Mouse (Mus musculus): ENCODE results near the gene Fars2. TPM values are rescaled to one million over a fixed set of nuclear protein-coding genes. Genes with fewer than 3 reads are reported as not detected.

The Fars2 gene
- polyA plus RNA-seq, 1 experiment, result 123 TPM

DNA sequence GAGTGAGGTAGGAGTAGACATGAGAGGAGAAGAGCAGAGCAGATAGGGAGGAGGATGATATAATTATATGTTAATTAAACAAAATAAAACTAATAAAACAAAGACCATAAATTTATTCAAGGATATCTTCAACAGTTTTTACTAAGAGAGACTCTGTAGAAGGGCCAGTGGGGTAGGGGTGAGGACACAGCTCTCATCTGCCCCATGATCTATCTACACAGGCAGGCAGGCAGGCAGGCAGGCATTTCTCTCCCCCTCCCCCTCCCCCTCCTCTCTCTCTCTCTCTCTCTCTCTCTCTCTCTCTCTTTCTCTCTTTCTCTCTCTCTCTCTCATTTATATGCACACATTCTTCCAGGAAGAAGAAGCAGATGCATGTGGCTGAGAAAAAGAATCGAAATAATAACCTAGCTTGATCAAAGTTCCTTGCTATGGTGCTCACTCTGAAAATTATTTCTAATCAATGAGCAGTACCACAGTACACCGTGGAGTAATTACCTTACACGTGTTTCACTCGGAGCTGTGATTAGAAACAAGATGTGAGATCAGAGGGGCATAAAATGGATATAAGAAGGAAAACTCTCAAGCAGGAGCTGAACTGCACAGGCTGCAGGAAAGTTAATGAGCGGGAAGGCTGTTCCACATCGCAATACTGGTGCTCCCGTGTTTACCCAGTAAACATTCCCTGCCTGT, 312.4 kb downstream of the Fars2 start:
- Histone ChIP-seq H3K4me3 (ENCODE audit: control insufficient read depth, low read depth, low read length) (no peak overlapping the region), H3K4me1 (ENCODE audit: control insufficient read depth, insufficient read depth, low read length) (no peaks in the 10 kb centered on the region), H3K36me3 (ENCODE audit: control insufficient read depth, insufficient read depth, low read length) (no peaks in the 10 kb centered on the region), H3K27ac (ENCODE audit: control insufficient read depth, insufficient read depth, low read depth, low read length) (no peak overlapping the region), H3K27me3 (ENCODE audit: control insufficient read depth, insufficient read depth, low read length) (no peaks in the 10 kb centered on the region)
- TF ChIP-seq CTCF (IDR thresholded peaks at IDR 0.05; ENCODE audit: control insufficient read depth, insufficient read depth, insufficient replicate concordance, low read depth, low read length) (no peak), POLR2A (IDR thresholded peaks at IDR 0.05; ENCODE audit: control insufficient read depth, low read depth, low read length) (no peak)

DNA sequence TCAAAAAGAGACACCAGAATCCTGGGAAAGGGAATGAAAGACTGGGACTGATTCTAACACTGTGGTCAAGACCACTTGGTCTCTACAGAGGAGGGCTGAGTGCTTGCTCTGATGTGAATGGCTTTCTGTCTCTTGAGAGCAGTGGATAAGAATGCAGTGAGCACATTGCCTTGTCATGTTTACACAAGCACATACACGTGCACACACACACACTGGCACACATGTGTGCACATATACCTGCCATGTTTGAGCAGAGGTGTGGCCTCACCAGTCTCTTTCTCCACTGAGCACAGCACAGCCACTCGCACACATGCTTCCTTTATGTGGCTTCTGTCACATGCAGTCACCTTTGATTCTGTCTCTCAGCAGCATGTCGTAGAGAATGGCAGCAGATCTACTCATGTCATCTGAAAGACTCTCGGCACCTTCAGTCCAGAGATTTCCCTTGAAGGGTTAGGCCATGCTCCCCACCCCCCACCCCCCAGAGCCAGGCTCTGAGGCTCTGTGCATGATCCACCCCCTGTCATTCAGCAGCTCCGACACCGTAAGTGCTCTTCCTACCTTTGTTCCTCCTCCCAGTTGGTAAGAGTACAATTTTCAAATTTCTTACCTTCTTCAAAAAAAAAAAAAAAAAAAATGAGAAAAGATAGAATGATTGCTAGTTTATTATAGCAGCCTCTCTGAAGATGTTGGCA, 313.4 kb downstream of the Fars2 start:
- TF ChIP-seq POLR2A (IDR thresholded peaks at IDR 0.05; ENCODE audit: control insufficient read depth, low read depth, low read length) (no peak), CTCF (IDR thresholded peaks at IDR 0.05; ENCODE audit: control insufficient read depth, insufficient read depth, insufficient replicate concordance, low read depth, low read length) (no peak)
- Histone ChIP-seq H3K4me1 (ENCODE audit: control insufficient read depth, insufficient read depth, low read length) (no peaks in the 10 kb centered on the region), H3K36me3 (ENCODE audit: control insufficient read depth, insufficient read depth, low read length) (no peaks in the 10 kb centered on the region), H3K27ac (ENCODE audit: control insufficient read depth, insufficient read depth, low read depth, low read length) (no peak overlapping the region), H3K27me3 (ENCODE audit: control insufficient read depth, insufficient read depth, low read length) (no peaks in the 10 kb centered on the region), H3K4me3 (ENCODE audit: control insufficient read depth, low read depth, low read length) (no peak overlapping the region)

DNA sequence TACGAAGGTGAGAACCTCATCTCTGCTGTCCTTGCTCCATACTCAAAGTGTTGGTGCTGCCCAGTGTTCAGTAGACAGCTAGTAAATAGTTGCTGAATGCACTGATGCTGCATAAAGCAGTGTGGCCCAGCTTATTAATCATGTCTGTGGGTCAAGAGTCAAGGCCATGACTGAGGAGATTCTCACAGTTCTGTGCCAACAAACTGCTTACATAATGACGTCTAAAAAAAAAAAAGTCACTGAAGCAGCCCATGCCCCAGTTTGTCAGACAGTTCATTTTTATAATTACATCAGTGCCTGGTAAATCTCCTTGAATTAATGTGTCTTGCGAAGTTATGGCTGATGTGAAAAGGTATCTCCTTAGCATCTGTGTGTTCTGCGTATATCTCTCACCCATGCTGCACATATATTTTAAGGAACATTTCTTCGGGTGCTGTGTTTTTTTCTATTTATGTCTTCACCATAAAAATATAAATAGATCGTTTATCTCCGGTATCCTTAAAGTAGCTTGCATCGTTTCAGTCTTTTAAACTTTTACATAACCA, 314.8 kb downstream of the Fars2 start:
- H3K36me3 ChIP-seq (ENCODE audit: control insufficient read depth, insufficient read depth, low read length), result no peaks in the 10 kb centered on the region
- TF ChIP-seq CTCF (IDR thresholded peaks at IDR 0.05; ENCODE audit: control insufficient read depth, insufficient read depth, insufficient replicate concordance, low read depth, low read length) (no peak), POLR2A (IDR thresholded peaks at IDR 0.05; ENCODE audit: control insufficient read depth, low read depth, low read length) (no peak)
- no peaks in the 10 kb centered on the region for H3K4me1 ChIP-seq (ENCODE audit: control insufficient read depth, insufficient read depth, low read length)

DNA sequence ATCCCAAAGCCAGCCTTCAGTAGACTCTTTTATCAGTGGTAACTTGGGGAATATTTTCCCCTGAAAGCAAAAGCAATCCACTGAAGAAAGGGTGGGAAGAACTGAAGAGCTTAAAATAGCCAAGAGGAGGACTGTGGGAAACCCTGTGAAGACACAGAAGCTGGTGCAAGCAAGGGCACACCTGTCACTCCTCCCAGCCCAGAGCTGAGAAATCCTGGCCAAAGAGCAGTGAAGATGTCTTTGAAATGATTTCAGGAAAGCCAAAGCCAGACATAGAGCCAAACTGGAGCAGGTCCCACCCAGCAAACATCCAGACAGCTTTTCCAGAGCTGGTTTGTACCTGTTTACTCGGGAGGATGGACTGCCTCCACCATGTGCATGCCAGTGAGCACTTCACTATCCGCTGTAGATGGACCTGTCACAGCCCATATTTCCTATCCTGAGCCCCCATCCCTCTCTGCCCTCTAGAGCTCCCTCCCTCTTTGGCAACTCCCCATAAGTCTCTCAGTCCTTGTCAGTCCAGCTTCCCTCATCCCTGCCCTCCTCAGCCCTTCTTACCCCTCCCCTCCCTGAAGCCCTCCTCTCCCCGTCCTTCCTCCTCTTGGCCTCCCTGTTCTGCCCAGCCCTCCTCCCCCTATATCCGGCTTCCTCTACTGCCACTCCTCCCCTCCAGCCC, 327.7 kb downstream of the Fars2 start:
- Histone ChIP-seq H3K4me3 (ENCODE audit: control insufficient read depth, low read depth, low read length) (no peak overlapping the region), H3K36me3 (ENCODE audit: control insufficient read depth, insufficient read depth, low read length) (no peaks in the 10 kb centered on the region), H3K27ac (ENCODE audit: control insufficient read depth, insufficient read depth, low read depth, low read length) (no peak overlapping the region), H3K4me1 (ENCODE audit: control insufficient read depth, insufficient read depth, low read length) (no peaks in the 10 kb centered on the region), H3K27me3 (ENCODE audit: control insufficient read depth, insufficient read depth, low read length) (no peaks in the 10 kb centered on the region)
- TF ChIP-seq CTCF (IDR thresholded peaks at IDR 0.05; ENCODE audit: control insufficient read depth, insufficient read depth, insufficient replicate concordance, low read depth, low read length) (no peak), POLR2A (IDR thresholded peaks at IDR 0.05; ENCODE audit: control insufficient read depth, low read depth, low read length) (no peak)

More for the DNA sequence above, 314.8 kb downstream of the Fars2 start:
- peak overlapping the region; percentile 25; the same call in 1 of the 2 replicates for H3K4me3 ChIP-seq (ENCODE audit: control insufficient read depth, low read depth, low read length)
- no peaks in the 10 kb centered on the region for H3K27me3 ChIP-seq (ENCODE audit: control insufficient read depth, insufficient read depth, low read length)
- H3K27ac ChIP-seq (ENCODE audit: control insufficient read depth, insufficient read depth, low read depth, low read length), result no peak overlapping the region

DNA sequence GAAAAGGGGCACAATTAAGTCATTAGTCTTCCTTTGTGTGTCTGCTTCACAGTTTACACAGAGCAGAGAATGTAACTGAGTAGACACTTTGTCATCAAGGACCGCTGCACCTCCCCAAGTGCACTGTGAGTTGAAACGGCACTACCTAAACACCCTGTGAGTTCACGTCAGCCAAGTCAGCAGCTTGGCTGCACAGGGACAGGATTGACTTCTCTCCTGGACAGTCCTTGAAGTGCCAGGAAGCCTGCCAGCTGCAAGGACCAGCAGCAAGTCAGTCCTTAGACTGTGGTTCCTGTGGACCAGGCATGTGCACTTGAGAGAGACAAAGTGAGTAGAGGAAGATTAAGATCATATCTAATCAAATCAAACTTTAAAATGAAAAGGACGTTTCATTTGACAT, 330.7 kb downstream of the Fars2 start:
- no peaks in the 10 kb centered on the region for H3K4me1 ChIP-seq (ENCODE audit: control insufficient read depth, insufficient read depth, low read length)
- H3K36me3 ChIP-seq (ENCODE audit: control insufficient read depth, insufficient read depth, low read length), result no peaks in the 10 kb centered on the region
- no peak overlapping the region for H3K27ac ChIP-seq (ENCODE audit: control insufficient read depth, insufficient read depth, low read depth, low read length)
- H3K27me3 ChIP-seq (ENCODE audit: control insufficient read depth, insufficient read depth, low read length), result no peaks in the 10 kb centered on the region
- no peak overlapping the region for H3K4me3 ChIP-seq (ENCODE audit: control insufficient read depth, low read depth, low read length)
- TF ChIP-seq CTCF (IDR thresholded peaks at IDR 0.05; ENCODE audit: control insufficient read depth, insufficient read depth, insufficient replicate concordance, low read depth, low read length) (no peak), POLR2A (IDR thresholded peaks at IDR 0.05; ENCODE audit: control insufficient read depth, low read depth, low read length) (no peak)

DNA sequence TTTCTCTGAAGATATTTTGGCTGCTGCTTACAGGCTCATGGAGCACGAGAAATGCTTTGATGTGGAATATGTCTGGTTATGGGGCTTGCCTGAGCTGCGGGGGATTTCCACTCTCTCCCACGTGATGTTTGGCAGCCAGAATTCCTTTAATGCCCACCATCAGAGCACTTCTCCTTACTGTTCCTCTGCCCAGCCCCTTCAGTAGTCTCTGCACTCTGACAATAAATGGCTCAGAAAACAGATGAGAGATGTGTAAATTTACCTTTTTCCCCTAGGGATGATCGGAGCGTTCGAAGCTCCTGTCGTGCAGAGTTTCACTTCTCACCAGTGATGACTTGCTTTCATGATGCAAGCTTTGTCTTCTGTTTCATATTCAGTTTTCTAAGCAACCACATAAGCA, 331.4 kb downstream of the Fars2 start:
- no peak for TF ChIP-seq CTCF (IDR thresholded peaks at IDR 0.05; ENCODE audit: control insufficient read depth, insufficient read depth, insufficient replicate concordance, low read depth, low read length)
- no peak for TF ChIP-seq POLR2A (IDR thresholded peaks at IDR 0.05; ENCODE audit: control insufficient read depth, low read depth, low read length)
- no peaks in the 10 kb centered on the region for H3K36me3 ChIP-seq (ENCODE audit: control insufficient read depth, insufficient read depth, low read length)
- H3K4me3 ChIP-seq (ENCODE audit: control insufficient read depth, low read depth, low read length), result no peak overlapping the region
- no peaks in the 10 kb centered on the region for H3K4me1 ChIP-seq (ENCODE audit: control insufficient read depth, insufficient read depth, low read length)
- H3K27me3 ChIP-seq (ENCODE audit: control insufficient read depth, insufficient read depth, low read length), result no peaks in the 10 kb centered on the region
- H3K27ac ChIP-seq (ENCODE audit: control insufficient read depth, insufficient read depth, low read depth, low read length), result no peak overlapping the region

DNA sequence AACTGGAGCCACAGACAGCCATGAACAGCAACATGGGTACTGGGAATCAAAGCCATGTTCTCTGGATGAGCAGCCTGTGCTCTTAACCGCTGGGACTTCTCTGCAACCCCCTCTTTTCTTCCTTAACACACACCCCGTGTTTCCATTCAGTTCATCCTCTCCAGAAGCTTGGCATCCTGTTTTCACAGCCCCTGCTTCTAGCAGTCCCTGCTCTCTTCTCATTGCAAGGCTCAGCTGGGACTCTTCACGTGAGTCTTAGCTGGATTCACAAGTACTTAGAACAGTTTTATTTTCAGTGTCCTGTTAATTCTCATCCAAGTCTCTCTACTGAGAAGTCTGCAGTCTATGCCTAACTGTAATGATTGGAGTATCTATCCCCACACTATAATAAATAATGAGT, 334.2 kb downstream of the Fars2 start:
- Histone ChIP-seq H3K27ac (ENCODE audit: control insufficient read depth, insufficient read depth, low read depth, low read length) (no peak overlapping the region), H3K4me3 (ENCODE audit: control insufficient read depth, low read depth, low read length) (no peak overlapping the region), H3K36me3 (ENCODE audit: control insufficient read depth, insufficient read depth, low read length) (no peaks in the 10 kb centered on the region), H3K4me1 (ENCODE audit: control insufficient read depth, insufficient read depth, low read length) (no peaks in the 10 kb centered on the region), H3K27me3 (ENCODE audit: control insufficient read depth, insufficient read depth, low read length) (no peaks in the 10 kb centered on the region)
- no peak for TF ChIP-seq POLR2A (IDR thresholded peaks at IDR 0.05; ENCODE audit: control insufficient read depth, low read depth, low read length)
- TF ChIP-seq CTCF (IDR thresholded peaks at IDR 0.05; ENCODE audit: control insufficient read depth, insufficient read depth, insufficient replicate concordance, low read depth, low read length), result no peak

Measured in testis, adult 2 months (tissue).